In genomic region chr11:69585718-69586325, GRCm38 (mm10) we compare ENCODE assay signal across 13 mouse cellular contexts. TPM values are rescaled to one million over a fixed set of nuclear protein-coding genes. Genes with fewer than 3 reads are reported as not detected.
DNase-seq lines count a peak whose midpoint lies in the region; ATAC-seq and TF ChIP-seq lines count a peak whose summit lies in the region.
"Had no signal": no experiment of that assay in that cellular context is flagged by ENCODE, and none has a peak within 500 bp of the region (broad histone marks: within the 10 kb centered on the region; RNA-seq: fewer than 3 reads in every experiment).

No protein-coding gene starts in this region.

- H3K4me1 ChIP-seq in heart, embryonic 14.5 days (ENCODE audit: control insufficient read depth in 2 of 2, insufficient read depth in 2 of 2, low read length in 2 of 2) = peaks cover 3 to 11% of the 10 kb centered on the region in 2 experiments; a peak in 3 of 4 replicates
- peaks cover 91% of the 10 kb centered on the region for H3K4me1 ChIP-seq in liver, embryonic 12.5 days
- no peaks in the 10 kb centered on the region for H3K4me1 ChIP-seq in hindbrain, postnatal 0 days (ENCODE audit: insufficient read depth, low read length)

- no peaks in the 10 kb centered on the region for H3K27me3 ChIP-seq in heart, embryonic 14.5 days (ENCODE audit: control insufficient read depth, insufficient read depth, low read length)
- no peaks in the 10 kb centered on the region for H3K27me3 ChIP-seq in liver, embryonic 12.5 days (replicated peaks)
- no peaks in the 10 kb centered on the region for H3K27me3 ChIP-seq in hindbrain, postnatal 0 days (ENCODE audit: insufficient read depth, low read length)
- H3K27me3 ChIP-seq: lung, embryonic 15.5 days had no signal

- intact Hi-C loops in heart, postnatal 36 days (cut with DNase I) = no loop called here

- H3K4me2 ChIP-seq in heart, embryonic 14.5 days (ENCODE audit: low read length) = no peak overlapping the region
- H3K4me2 ChIP-seq in liver, embryonic 12.5 days = peak overlapping the region; percentile 63
- H3K4me2 ChIP-seq in hindbrain, postnatal 0 days (ENCODE audit: low read depth, low read length) = no peak overlapping the region
- H3K4me2 ChIP-seq: lung, embryonic 15.5 days had no signal

- H3K9ac ChIP-seq in heart, embryonic 14.5 days (ENCODE audit: low read length) = 0 out of 2 replicates have a peak overlapping the region, but pooled peaks have one; percentile 9
- peak overlapping the region; percentile 50 for H3K9ac ChIP-seq in liver, embryonic 12.5 days
- no peak overlapping the region for H3K9ac ChIP-seq in hindbrain, postnatal 0 days (replicated peaks; ENCODE audit: low read length)
- H3K9ac ChIP-seq: lung, embryonic 15.5 days had no signal

- DNase-seq in heart, postnatal 36 days = no peak
- peak; percentile 69 for DNase-seq in c-Kit-negative CD71-positive TER-119-positive erythroid progenitor cells, embryonic 14.5 days (ENCODE audit: low read depth, low spot score)
- peak; percentile 67 to 73 for DNase-seq in spleen, postnatal 4 days (ENCODE audit: low spot score in 2 of 2)
- DNase-seq in cerebellum, postnatal 25 days = no peak
- DNase-seq in hindbrain, postnatal 0 days (ENCODE audit: low spot score) = no peak
- DNase-seq in right cerebral cortex, postnatal 36 days (ENCODE audit: low spot score in 2 of 2) = no peak
- DNase-seq: adrenal gland, adult 2 months; heart, postnatal 14 days had no signal

- ATAC-seq in heart, embryonic 14.5 days (ENCODE audit: insufficient number of reproducible peaks, insufficient read depth, low FRiP score, low read depth) = no peak
- ATAC-seq in liver, embryonic 12.5 days = peak; percentile 76
- no peak for ATAC-seq in hindbrain, postnatal 0 days

- no peaks in the 10 kb centered on the region for H3K9me3 ChIP-seq in heart, embryonic 14.5 days (ENCODE audit: control insufficient read depth, low read length)
- H3K9me3 ChIP-seq in liver, embryonic 12.5 days (replicated peaks) = no peaks in the 10 kb centered on the region
- H3K9me3 ChIP-seq in hindbrain, postnatal 0 days (ENCODE audit: low read length) = no peaks in the 10 kb centered on the region
- H3K9me3 ChIP-seq: lung, embryonic 15.5 days had no signal

- H3K36me3 ChIP-seq in heart, embryonic 14.5 days (ENCODE audit: control insufficient read depth, insufficient read depth, low read length) = peaks cover 52% of the 10 kb centered on the region
- peaks cover 65% of the 10 kb centered on the region for H3K36me3 ChIP-seq in liver, embryonic 12.5 days
- peaks cover 23% of the 10 kb centered on the region for H3K36me3 ChIP-seq in hindbrain, postnatal 0 days (ENCODE audit: insufficient read depth, low read length)

- WGBS in heart, embryonic 14.5 days = 60% methylated on average over 7 of the region's 7 CpGs
- 29% methylated on average over 7 of the region's 7 CpGs for WGBS in liver, embryonic 12.5 days (ENCODE audit: insufficient replicate concordance)
- 82% methylated on average over 7 of the region's 7 CpGs for WGBS in hindbrain, postnatal 0 days

- TF ChIP-seq CTCF in hindbrain, postnatal 0 days (IDR thresholded peaks at IDR 0.05; ENCODE audit: low read depth) = no peak

- H3K4me3 ChIP-seq in heart, embryonic 14.5 days (ENCODE audit: control insufficient read depth in 1 of 2, insufficient read depth in 1 of 2, low read depth in 1 of 2, low read length in 2 of 2) = no peak overlapping the region
- peak overlapping the region; percentile 32 for H3K4me3 ChIP-seq in liver, embryonic 12.5 days
- no peak overlapping the region for H3K4me3 ChIP-seq in hindbrain, postnatal 0 days (ENCODE audit: low read length)
- H3K4me3 ChIP-seq: lung, embryonic 15.5 days had no signal

- no peak overlapping the region for H3K27ac ChIP-seq in heart, embryonic 14.5 days (replicated peaks in 1 of 2; ENCODE audit: control insufficient read depth in 1 of 2, insufficient read depth in 1 of 2, low read depth in 2 of 2, low read length in 2 of 2)
- H3K27ac ChIP-seq in liver, embryonic 12.5 days = peak overlapping the region; percentile 95
- H3K27ac ChIP-seq in hindbrain, postnatal 0 days = no peak overlapping the region
- H3K27ac ChIP-seq: kidney, postnatal 0 days; lung, embryonic 15.5 days had no signal

RNA-seq across cellular contexts. Expression of gene Trp53, which starts 5.7 kb away (rescaled TPM):
- polyA plus RNA-seq in heart, embryonic 14.5 days (2014; fragmentation: Nextera tagmentation; extraction: Ambion mirVana) = 71.2 and 71.9 TPM in 2 replicates
- total RNA-seq in heart, postnatal 36 days (2021) = 10 to 100 TPM; 13.9 to 17.0 TPM
- 110 TPM in 2 replicates for polyA plus RNA-seq in liver, embryonic 12.5 days (2016; fragmentation: Nextera tagmentation; extraction: Ambion mirVana)
- total RNA-seq in hindbrain, postnatal 0 days (2014; rRNA removed) = 33.5 and 41.5 TPM in 2 replicates
- polyA plus RNA-seq in hindbrain, postnatal 0 days (2015; fragmentation: Nextera tagmentation; extraction: Ambion mirVana) = 36.6 and 37.4 TPM in 2 replicates

RNA-seq across cellular contexts. Expression of gene Wrap53, which starts 5.8 kb away (rescaled TPM):
- polyA plus RNA-seq in heart, embryonic 14.5 days (2014; fragmentation: Nextera tagmentation; extraction: Ambion mirVana) = 11.1 and 14.3 TPM in 2 replicates
- total RNA-seq in heart, postnatal 36 days (2021) = 1 to 10 TPM; 5.1 to 6.3 TPM
- polyA plus RNA-seq in liver, embryonic 12.5 days (2016; fragmentation: Nextera tagmentation; extraction: Ambion mirVana) = 24.3 and 27.1 TPM in 2 replicates
- total RNA-seq in hindbrain, postnatal 0 days (2014; rRNA removed) = 16.4 and 19.4 TPM in 2 replicates
- polyA plus RNA-seq in hindbrain, postnatal 0 days (2015; fragmentation: Nextera tagmentation; extraction: Ambion mirVana) = 12.8 and 13.8 TPM in 2 replicates

RNA-seq across cellular contexts. Expression of gene Atp1b2, which starts 19.9 kb away (rescaled TPM):
- 31.5 and 33.8 TPM in 2 replicates for polyA plus RNA-seq in heart, embryonic 14.5 days (2014; fragmentation: Nextera tagmentation; extraction: Ambion mirVana)
- total RNA-seq in heart, postnatal 36 days (2021) = 10 to 100 TPM; 20.9 to 22.5 TPM
- 38.3 and 39.8 TPM in 2 replicates for polyA plus RNA-seq in liver, embryonic 12.5 days (2016; fragmentation: Nextera tagmentation; extraction: Ambion mirVana)
- total RNA-seq in hindbrain, postnatal 0 days (2014; rRNA removed) = 185 and 210 TPM in 2 replicates
- 145 and 157 TPM in 2 replicates for polyA plus RNA-seq in hindbrain, postnatal 0 days (2015; fragmentation: Nextera tagmentation; extraction: Ambion mirVana)

RNA-seq across cellular contexts. Expression of gene Efnb3, which starts 25.8 kb away (rescaled TPM):
- polyA plus RNA-seq in heart, embryonic 14.5 days (2014; fragmentation: Nextera tagmentation; extraction: Ambion mirVana) = 14.2 and 20.4 TPM in 2 replicates
- 10 to 100 TPM; 77.4 to 98.0 TPM for total RNA-seq in heart, postnatal 36 days (2021)
- polyA plus RNA-seq in liver, embryonic 12.5 days (2016; fragmentation: Nextera tagmentation; extraction: Ambion mirVana) = 1.7 and 2.3 TPM in 2 replicates
- 97.9 and 111 TPM in 2 replicates for total RNA-seq in hindbrain, postnatal 0 days (2014; rRNA removed)
- polyA plus RNA-seq in hindbrain, postnatal 0 days (2015; fragmentation: Nextera tagmentation; extraction: Ambion mirVana) = 93.3 and 94.4 TPM in 2 replicates

RNA-seq across cellular contexts. Expression of gene Shbg, which starts 31.9 kb away (rescaled TPM):
- not detected in 2 replicates for polyA plus RNA-seq in heart, embryonic 14.5 days (2014; fragmentation: Nextera tagmentation; extraction: Ambion mirVana)
- not detected for total RNA-seq in heart, postnatal 36 days (2021)
- 33.0 and 34.9 TPM in 2 replicates for polyA plus RNA-seq in liver, embryonic 12.5 days (2016; fragmentation: Nextera tagmentation; extraction: Ambion mirVana)
- 0.40 TPM in 1 of 2 replicates, not detected in the other for total RNA-seq in hindbrain, postnatal 0 days (2014; rRNA removed)
- polyA plus RNA-seq in hindbrain, postnatal 0 days (2015; fragmentation: Nextera tagmentation; extraction: Ambion mirVana) = not detected in 2 replicates
- total RNA-seq: adrenal gland, adult 2 months; gastrocnemius, adult 18-20 months; heart, postnatal 14 days had no signal
- polyA plus RNA-seq: adrenal gland, adult 2 months; lung, embryonic 15.5 days had no signal

Comparison
In these comparisons a context has a peak if more than half of its experiments do, and no peak if none do; other contexts are left out.
1. DNase-seq: peak in c-Kit-negative CD71-positive TER-119-positive erythroid progenitor cells, embryonic 14.5 days (single experiment) and spleen, postnatal 4 days (2 of 2); none in heart, postnatal 36 days (0 of 2), cerebellum, postnatal 25 days (0 of 2), hindbrain, postnatal 0 days (single experiment) and right cerebral cortex, postnatal 36 days (0 of 2).